Mouse (Mus musculus): ENCODE results near the gene Ackr2. TPM values are rescaled to one million over a fixed set of nuclear protein-coding genes. Genes with fewer than 3 reads are reported as not detected.

Ackr2 gene
- polyA plus RNA-seq, 1 experiment from 2014 or later = 2.1 TPM

- Histone ChIP-seq H3K27ac (no peak overlapping the region), H3K9me3 (no peaks in the 10 kb centered on the region), H3K4me3 (no peak overlapping the region), H3K4me2 (no peak overlapping the region), H3K4me1 (replicated peaks) (peaks cover 5% of the 10 kb centered on the region), H3K9ac (no peak overlapping the region), H3K36me3 (no peaks in the 10 kb centered on the region), H3K27me3 (no peaks in the 10 kb centered on the region)
- no peak for ATAC-seq (ENCODE audit: low FRiP score)
- 75% methylated on average over 7 of the region's 7 CpGs for WGBS
Measured at GRCm38 (mm10) chr9:121895392-121895993, 2.7 kb upstream of the Ackr2 start.

DNA sequence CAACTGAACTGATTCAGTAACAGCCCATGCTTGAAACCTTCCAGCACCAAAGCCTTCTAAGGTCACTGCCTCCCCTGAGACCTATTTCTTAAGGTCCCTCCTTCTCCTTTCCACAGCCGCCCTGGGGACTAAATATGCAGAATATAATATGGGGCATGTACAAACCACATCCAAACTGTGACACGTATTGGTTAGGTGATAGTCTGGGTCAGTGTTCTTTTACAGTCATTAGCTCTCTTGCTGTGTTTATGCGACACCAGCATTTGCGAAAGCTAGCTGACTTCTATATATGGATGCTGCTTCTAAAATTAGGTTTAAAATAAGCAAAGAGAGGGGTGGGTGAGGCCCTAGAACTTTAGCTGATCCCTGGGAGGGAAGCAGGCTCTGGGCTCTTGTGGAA lies 1.3 kb upstream of the Ackr2 start:
- H3K9ac ChIP-seq = no peak overlapping the region
- H3K27ac ChIP-seq = no peak overlapping the region
- no peaks in the 10 kb centered on the region for H3K36me3 ChIP-seq
- no peaks in the 10 kb centered on the region for H3K27me3 ChIP-seq
- 91% methylated on average over 4 of the region's 4 CpGs for WGBS
- H3K4me3 ChIP-seq = no peak overlapping the region
- no peaks in the 10 kb centered on the region for H3K4me1 ChIP-seq (replicated peaks)
- no peak for ATAC-seq (ENCODE audit: low FRiP score)
- no peak overlapping the region for H3K4me2 ChIP-seq
- H3K9me3 ChIP-seq = no peaks in the 10 kb centered on the region

GRCm38 (mm10) chr9:121899306-121899705 lies 1.2 kb downstream of the Ackr2 start:
- Histone ChIP-seq H3K27ac (no peak overlapping the region), H3K36me3 (no peaks in the 10 kb centered on the region), H3K27me3 (no peaks in the 10 kb centered on the region), H3K4me1 (replicated peaks) (no peaks in the 10 kb centered on the region), H3K4me3 (no peak overlapping the region), H3K9ac (no peak overlapping the region), H3K4me2 (no peak overlapping the region), H3K9me3 (no peaks in the 10 kb centered on the region)
- no peak for ATAC-seq (ENCODE audit: low FRiP score)
- WGBS = 69% methylated on average over 6 of the region's 6 CpGs

DNA sequence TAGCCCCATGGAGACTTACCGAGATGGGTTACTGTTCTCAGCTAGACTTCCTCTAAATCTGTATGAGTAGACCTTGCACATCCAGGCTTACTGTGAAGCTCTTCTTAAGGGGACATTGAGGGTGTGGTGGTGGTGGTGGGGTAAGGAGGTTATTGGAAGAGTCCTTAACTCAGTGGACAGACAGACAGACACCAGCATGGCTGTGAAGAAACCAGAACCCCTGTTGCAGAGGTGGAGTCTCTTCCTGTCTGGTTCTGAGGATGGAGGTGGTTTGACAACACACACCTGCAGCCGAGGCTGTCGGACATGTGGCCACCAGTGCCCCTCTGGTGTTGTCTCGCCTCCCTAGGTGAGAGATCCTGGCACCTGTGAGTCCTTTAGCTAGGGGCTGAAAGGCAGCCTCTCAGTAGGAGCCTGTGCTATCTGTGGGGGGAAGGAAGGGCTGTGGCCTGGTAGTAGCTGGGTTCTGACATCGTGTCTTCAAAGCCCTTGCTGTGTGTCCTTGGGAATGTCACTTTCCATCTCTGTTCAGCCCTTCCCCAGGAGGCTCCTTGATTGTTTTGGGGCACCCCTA lies 2.2 kb downstream of the Ackr2 start:
- H3K4me1 ChIP-seq (replicated peaks) = no peaks in the 10 kb centered on the region
- no peaks in the 10 kb centered on the region for H3K9me3 ChIP-seq
- H3K27me3 ChIP-seq = no peaks in the 10 kb centered on the region
- 86% methylated on average over 5 of the region's 5 CpGs for WGBS
- H3K27ac ChIP-seq = no peak overlapping the region
- H3K36me3 ChIP-seq = no peaks in the 10 kb centered on the region
- ATAC-seq (ENCODE audit: low FRiP score) = no peak
- no peak overlapping the region for H3K4me2 ChIP-seq
- no peak overlapping the region for H3K4me3 ChIP-seq
- no peak overlapping the region for H3K9ac ChIP-seq

GRCm38 (mm10) chr9:121901710-121902700 lies 3.9 kb downstream of the Ackr2 start:
- Histone ChIP-seq H3K27ac (no peak overlapping the region), H3K4me3 (no peak overlapping the region), H3K27me3 (no peaks in the 10 kb centered on the region), H3K9ac (no peak overlapping the region), H3K36me3 (no peaks in the 10 kb centered on the region), H3K9me3 (no peaks in the 10 kb centered on the region), H3K4me1 (replicated peaks) (no peaks in the 10 kb centered on the region), H3K4me2 (no peak overlapping the region)
- no peak for ATAC-seq (ENCODE audit: low FRiP score)
- WGBS = 76% methylated on average over 5 of the region's 5 CpGs

DNA sequence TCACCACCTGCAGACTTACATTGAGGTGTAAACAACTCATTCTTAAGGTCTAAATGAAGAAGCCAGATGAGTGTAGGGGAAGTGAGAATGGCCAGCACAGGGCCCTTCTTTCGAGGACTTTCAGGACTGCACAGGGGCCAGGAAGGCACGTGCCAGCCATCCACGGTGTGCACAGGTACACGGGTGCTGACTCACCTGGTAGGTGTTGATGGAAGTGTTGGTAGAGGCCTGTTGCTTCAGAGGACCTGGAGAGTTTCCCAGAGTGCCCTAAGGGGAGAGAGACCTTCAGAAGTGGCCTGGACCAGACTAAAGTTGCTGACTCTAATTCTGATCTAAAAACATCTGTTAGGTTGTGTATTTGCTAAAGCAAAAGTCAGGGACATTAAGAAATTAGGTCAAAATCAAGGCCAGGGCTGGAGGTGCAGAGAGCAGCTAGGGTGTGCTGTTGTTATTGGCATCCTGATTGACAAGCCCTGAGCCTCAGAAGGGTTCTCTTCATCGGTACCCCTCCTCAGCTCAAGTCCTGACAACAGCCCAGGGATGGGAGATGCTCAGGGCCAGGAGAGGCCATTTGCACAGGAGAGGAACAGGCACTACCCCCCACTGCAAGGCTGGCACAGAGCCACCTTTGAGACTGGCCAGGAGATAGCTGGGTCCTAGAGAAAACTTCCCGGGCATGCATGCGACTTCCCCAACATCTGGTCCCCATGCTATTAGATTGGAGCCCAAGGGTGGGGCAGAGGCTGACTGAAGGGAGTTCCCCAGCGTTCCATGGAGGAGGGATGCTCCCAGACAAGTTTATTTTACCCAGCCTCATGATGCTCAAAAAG lies 5.5 kb downstream of the Ackr2 start:
- no peak for ATAC-seq (ENCODE audit: low FRiP score)
- Histone ChIP-seq H3K9ac (no peak overlapping the region), H3K4me1 (replicated peaks) (no peaks in the 10 kb centered on the region), H3K27me3 (no peaks in the 10 kb centered on the region), H3K9me3 (no peaks in the 10 kb centered on the region), H3K4me2 (no peak overlapping the region), H3K27ac (no peak overlapping the region), H3K4me3 (no peak overlapping the region), H3K36me3 (no peaks in the 10 kb centered on the region)
- 79% methylated on average over 8 of the region's 8 CpGs for WGBS

DNA sequence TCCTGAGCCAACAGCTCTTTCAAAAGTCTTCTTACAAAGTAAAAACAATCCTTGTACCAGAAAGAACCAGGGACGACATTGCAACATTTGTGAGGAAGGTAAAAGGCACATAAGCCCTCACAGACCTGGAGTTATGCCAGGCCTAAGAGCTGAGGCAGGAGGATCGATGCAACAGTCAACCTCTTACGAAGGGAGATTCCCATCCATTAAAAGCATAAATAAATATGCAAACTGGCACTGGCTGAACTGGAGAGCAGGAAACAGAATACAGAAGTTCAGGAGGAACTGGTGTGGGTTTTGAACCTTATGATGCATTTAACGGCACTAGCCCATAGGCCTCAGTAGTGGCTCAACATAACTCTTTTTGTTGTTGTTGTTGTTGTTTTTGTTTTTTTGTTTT lies 6.2 kb downstream of the Ackr2 start:
- no peaks in the 10 kb centered on the region for H3K9me3 ChIP-seq
- H3K4me1 ChIP-seq (replicated peaks) = no peaks in the 10 kb centered on the region
- no peak overlapping the region for H3K4me3 ChIP-seq
- no peaks in the 10 kb centered on the region for H3K36me3 ChIP-seq
- no peaks in the 10 kb centered on the region for H3K27me3 ChIP-seq
- H3K27ac ChIP-seq = no peak overlapping the region
- 88% methylated on average over 4 of the region's 4 CpGs for WGBS
- H3K9ac ChIP-seq = no peak overlapping the region
- H3K4me2 ChIP-seq = no peak overlapping the region
- no peak for ATAC-seq (ENCODE audit: low FRiP score)

DNA sequence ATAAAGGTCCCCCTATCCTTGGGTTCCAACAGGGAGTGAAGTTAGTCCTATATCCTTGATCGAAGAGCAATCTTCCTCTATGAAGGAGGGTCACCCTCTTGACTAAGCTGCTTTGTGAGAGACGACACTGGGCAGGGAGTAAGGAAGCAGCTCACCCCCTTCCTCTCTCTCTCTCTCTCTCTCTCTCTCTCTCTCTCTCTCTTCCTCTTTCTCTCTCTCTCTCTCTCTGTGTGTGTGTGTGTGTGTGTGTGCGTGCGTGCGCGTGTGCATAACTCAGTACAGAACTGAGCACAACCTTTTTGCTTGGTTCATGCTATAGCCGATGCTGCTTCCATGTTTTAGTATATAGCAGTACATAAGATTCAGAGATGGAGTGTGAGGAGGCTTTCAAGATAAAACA lies 6.8 kb downstream of the Ackr2 start:
- 93% methylated on average over 7 of the region's 7 CpGs for WGBS
- ATAC-seq (ENCODE audit: low FRiP score) = no peak

DNA sequence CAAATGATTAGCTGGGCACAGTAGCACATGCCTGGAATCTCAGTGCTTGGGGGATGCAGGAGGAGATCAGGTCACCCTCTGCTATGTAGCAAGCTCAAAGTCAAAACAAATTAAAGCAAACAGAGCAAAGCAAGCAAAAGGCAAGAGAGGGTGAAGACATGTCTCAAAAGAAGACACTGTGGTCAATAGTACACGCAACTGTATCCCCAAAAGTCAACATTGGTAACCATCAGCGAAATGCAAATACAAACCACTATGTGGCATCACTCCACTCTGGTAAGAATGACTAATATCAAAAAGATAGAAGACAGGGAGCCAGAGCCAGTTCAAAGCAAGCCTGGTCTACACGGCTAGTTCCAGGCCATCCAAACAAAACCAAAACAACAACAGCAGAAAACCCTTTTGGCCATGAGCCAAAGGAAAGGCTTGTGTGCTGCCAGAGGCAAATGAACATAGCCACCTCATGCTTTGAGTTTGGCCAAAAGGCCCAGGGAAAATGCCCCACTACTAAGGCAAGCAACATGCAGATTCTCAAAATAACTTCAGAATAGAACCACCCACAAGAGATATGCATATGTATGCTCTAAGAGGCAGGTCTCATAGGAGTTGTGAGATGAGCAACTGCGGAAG lies 7.5 kb downstream of the Ackr2 start:
- H3K27me3 ChIP-seq = no peaks in the 10 kb centered on the region
- no peaks in the 10 kb centered on the region for H3K4me1 ChIP-seq (replicated peaks)
- no peaks in the 10 kb centered on the region for H3K36me3 ChIP-seq
- no peak overlapping the region for H3K27ac ChIP-seq
- no peak overlapping the region for H3K9ac ChIP-seq
- no peak for ATAC-seq (ENCODE audit: low FRiP score)
- 86% methylated on average over 4 of the region's 4 CpGs for WGBS
- H3K4me3 ChIP-seq = no peak overlapping the region
- no peaks in the 10 kb centered on the region for H3K9me3 ChIP-seq
- no peak overlapping the region for H3K4me2 ChIP-seq

More for the DNA sequence above, 6.8 kb downstream of the Ackr2 start:
- no peak overlapping the region for H3K27ac ChIP-seq
- H3K9me3 ChIP-seq = no peaks in the 10 kb centered on the region
- H3K9ac ChIP-seq = no peak overlapping the region
- no peak overlapping the region for H3K4me3 ChIP-seq
- H3K36me3 ChIP-seq = no peaks in the 10 kb centered on the region
- H3K27me3 ChIP-seq = no peaks in the 10 kb centered on the region
- H3K4me2 ChIP-seq = no peak overlapping the region
- no peaks in the 10 kb centered on the region for H3K4me1 ChIP-seq (replicated peaks)

- Histone ChIP-seq H3K9me3 (no peaks in the 10 kb centered on the region), H3K27ac (no peak overlapping the region), H3K4me3 (no peak overlapping the region), H3K36me3 (no peaks in the 10 kb centered on the region), H3K27me3 (no peaks in the 10 kb centered on the region), H3K4me1 (replicated peaks) (no peaks in the 10 kb centered on the region), H3K4me2 (no peak overlapping the region), H3K9ac (no peak overlapping the region)
- 89% methylated on average over 5 of the region's 5 CpGs for WGBS
- no peak for ATAC-seq (ENCODE audit: low FRiP score)
Measured at GRCm38 (mm10) chr9:121906456-121906855, 8.3 kb downstream of the Ackr2 start.

DNA sequence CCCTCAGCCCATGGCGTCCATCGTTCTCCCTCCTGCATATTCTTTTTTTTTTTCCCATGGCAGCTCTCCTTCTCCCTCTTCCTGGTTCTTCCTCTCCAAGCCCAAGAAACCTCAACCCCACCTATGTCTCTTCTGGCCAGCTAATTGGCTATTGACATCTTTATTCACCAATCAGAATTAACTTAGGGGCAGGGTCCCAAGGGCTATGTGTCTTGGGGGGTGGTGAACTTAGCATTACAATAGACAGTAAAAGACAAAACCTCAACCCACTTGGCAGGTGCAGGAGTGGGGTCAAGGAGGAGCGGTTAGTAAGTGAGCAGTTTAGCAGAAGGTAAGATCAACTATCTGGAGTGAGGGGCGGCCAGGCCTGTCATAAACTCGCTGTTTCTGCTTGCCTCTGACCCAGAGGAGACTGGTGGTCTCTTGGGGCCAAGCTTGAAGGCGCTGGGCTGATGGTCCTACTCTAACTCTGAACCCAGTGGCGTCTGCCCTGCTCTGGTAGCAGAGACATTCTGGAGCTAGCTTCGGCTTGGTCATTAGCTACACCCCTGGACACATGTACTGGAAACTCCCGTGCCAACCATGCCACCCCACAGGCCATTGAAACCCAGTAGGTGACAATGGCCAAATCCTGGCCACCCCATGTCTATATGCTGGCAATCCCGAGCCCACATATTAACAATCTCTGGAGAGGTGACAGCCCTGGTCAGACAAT lies 9.4 kb downstream of the Ackr2 start:
- no peak for ATAC-seq (ENCODE audit: low FRiP score)

More for the DNA sequence above, 9.4 kb downstream of the Ackr2 start:
- 76% methylated on average over 10 of the region's 10 CpGs for WGBS
- Histone ChIP-seq H3K27me3 (no peaks in the 10 kb centered on the region), H3K9me3 (no peaks in the 10 kb centered on the region), H3K27ac (no peak overlapping the region), H3K36me3 (no peaks in the 10 kb centered on the region), H3K9ac (no peak overlapping the region), H3K4me1 (replicated peaks) (no peaks in the 10 kb centered on the region), H3K4me2 (no peak overlapping the region), H3K4me3 (no peak overlapping the region)

All from hindbrain, embryonic 13.5 days (tissue).